8 mouse cellular contexts compared by ENCODE assay signal in the genomic region with DNA sequence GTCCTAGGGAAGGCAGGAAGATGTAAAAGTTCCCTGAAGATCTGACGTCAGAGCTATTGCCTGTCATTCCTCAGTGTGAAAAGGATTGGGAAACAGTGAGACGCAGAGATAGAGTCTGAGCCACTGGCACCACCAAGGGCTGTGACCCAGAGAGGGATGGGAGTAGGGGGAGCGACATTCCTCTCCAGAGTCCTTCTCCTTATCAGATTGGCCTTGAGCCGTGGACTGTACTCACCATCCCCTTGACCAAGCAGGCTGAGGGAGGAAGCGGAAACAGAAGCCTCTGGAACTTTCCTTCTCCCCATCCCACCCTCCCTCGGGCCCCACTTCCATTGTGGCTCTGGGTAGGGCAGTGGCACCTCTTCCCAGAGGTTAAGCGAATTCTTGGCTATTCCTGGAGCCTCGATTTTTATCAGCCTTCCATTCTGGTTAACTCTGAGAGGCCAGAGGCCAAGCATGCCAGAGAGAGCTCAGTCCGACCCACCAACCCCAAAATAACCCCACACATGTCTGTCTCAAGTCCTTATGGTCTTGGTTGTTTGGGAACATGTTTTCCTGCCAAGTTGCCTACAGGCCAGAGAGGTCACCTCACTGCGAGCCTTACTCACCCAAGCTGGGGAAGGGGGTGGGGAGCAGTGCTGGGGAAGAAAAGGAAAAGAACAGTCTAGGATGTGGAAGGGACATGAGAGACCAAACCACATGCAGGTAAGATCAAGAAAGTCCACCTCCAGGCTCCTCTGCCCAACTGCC. TPM values are rescaled to one million over a fixed set of nuclear protein-coding genes. Genes with fewer than 3 reads are reported as not detected.
DNase-seq lines count a peak whose midpoint lies in the region; ATAC-seq and TF ChIP-seq lines count a peak whose summit lies in the region.

No protein-coding gene starts in this region.

- no peaks in the 10 kb centered on the region for H3K27me3 ChIP-seq in heart, postnatal 0 days (ENCODE audit: control insufficient read depth, insufficient read depth, low read length)
- no peaks in the 10 kb centered on the region for H3K27me3 ChIP-seq in forebrain, embryonic 16.5 days (replicated peaks; ENCODE audit: control insufficient read depth, insufficient read depth, low read length)

- peaks cover 68% of the 10 kb centered on the region for H3K4me1 ChIP-seq in heart, postnatal 0 days (ENCODE audit: control insufficient read depth, insufficient read depth)
- peaks cover 10% of the 10 kb centered on the region; the same call in 1 of the 2 replicates for H3K4me1 ChIP-seq in forebrain, embryonic 16.5 days (replicated peaks; ENCODE audit: control insufficient read depth, insufficient read depth, low read length)

- WGBS in heart, postnatal 0 days, result 7% methylated on average over 10 of the region's 10 CpGs
- WGBS in forebrain, embryonic 16.5 days, result 79% methylated on average over 10 of the region's 10 CpGs

- no peak overlapping the region for H3K9ac ChIP-seq in heart, postnatal 0 days (replicated peaks; ENCODE audit: low read depth, low read length)
- H3K9ac ChIP-seq in forebrain, embryonic 16.5 days (replicated peaks; ENCODE audit: low read depth, low read length), result no peak overlapping the region

- H3K4me3 ChIP-seq in heart, postnatal 0 days (ENCODE audit: low read depth, low read length), result no peak overlapping the region
- H3K4me3 ChIP-seq in forebrain, embryonic 16.5 days (replicated peaks; ENCODE audit: low read length), result no peak overlapping the region

- H3K9me3 ChIP-seq in heart, postnatal 0 days (replicated peaks; ENCODE audit: control insufficient read depth, low read length), result no peaks in the 10 kb centered on the region
- H3K9me3 ChIP-seq in forebrain, embryonic 16.5 days (ENCODE audit: control insufficient read depth, low read length), result no peaks in the 10 kb centered on the region

- no peaks in the 10 kb centered on the region for H3K36me3 ChIP-seq in heart, postnatal 0 days (replicated peaks; ENCODE audit: control insufficient read depth, insufficient read depth, low read length)
- H3K36me3 ChIP-seq in forebrain, embryonic 16.5 days (ENCODE audit: control insufficient read depth, insufficient read depth), result no peaks in the 10 kb centered on the region

- peak overlapping the region; percentile 80 for H3K27ac ChIP-seq in heart, postnatal 0 days (ENCODE audit: low read depth)
- no peak overlapping the region for H3K27ac ChIP-seq in forebrain, embryonic 16.5 days (ENCODE audit: low read length)

- intact Hi-C loops in gastrocnemius, postnatal 36 days (cut with DNase I), result no loop called here

- DNase-seq in gastrocnemius, postnatal 25 days, result peak; percentile 26
- no peak for DNase-seq in gastrocnemius, postnatal 36 days
- peak; percentile 87 for DNase-seq in heart, postnatal 0 days (ENCODE audit: low spot score)
- peak; percentile 76 to 92 for DNase-seq in kidney, postnatal 25 days
- peak; percentile 83 to 90 for DNase-seq in lung, postnatal 4 days
- DNase-seq in ovary, postnatal 14 days (ENCODE audit: low spot score), result no peak
- DNase-seq in right cerebral cortex, postnatal 4 days, result no peak

- ATAC-seq in heart, postnatal 0 days (ENCODE audit: insufficient read depth, low read depth), result peak; percentile 91
- ATAC-seq in forebrain, embryonic 16.5 days, result no peak

- TF ChIP-seq EP300 in heart, postnatal 0 days (IDR thresholded peaks at IDR 0.05; ENCODE audit: low read depth), result peak; percentile 75; the same call in 1 of the 2 replicates

- no peak for TF ChIP-seq CTCF in heart, postnatal 0 days (IDR thresholded peaks at IDR 0.05; ENCODE audit: low read depth)

- peak overlapping the region; percentile 28 for H3K4me2 ChIP-seq in heart, postnatal 0 days (ENCODE audit: low read depth, low read length)
- H3K4me2 ChIP-seq in forebrain, embryonic 16.5 days (ENCODE audit: low read length), result no peak overlapping the region

RNA-seq across cellular contexts. Expression of a gene that starts 19.0 kb away (rescaled TPM):
- 10 to 100 TPM; 48.6 to 56.6 TPM for total RNA-seq in gastrocnemius, postnatal 25 days (2021)
- 10 to 100 TPM; 34.7 to 39.3 TPM for total RNA-seq in gastrocnemius, postnatal 36 days (2021)
- 332 and 368 TPM in 2 replicates for total RNA-seq in heart, postnatal 0 days (2014; rRNA removed; ENCODE audit: low replicate concordance)
- 84.7 and 105 TPM in 2 replicates for polyA plus RNA-seq in heart, postnatal 0 days (2015; fragmentation: Nextera tagmentation; extraction: Ambion mirVana)
- 56.6 and 57.4 TPM in 2 replicates for polyA plus RNA-seq in forebrain, embryonic 16.5 days (2015; fragmentation: Nextera tagmentation; extraction: Ambion mirVana)

Comparison
In these comparisons a context has a peak if more than half of its experiments do, and no peak if none do; other contexts are left out.
1. DNase-seq: peak in gastrocnemius, postnatal 25 days (single experiment), heart, postnatal 0 days (single experiment), kidney, postnatal 25 days (2 of 2) and lung, postnatal 4 days (2 of 2); none in gastrocnemius, postnatal 36 days (0 of 2), ovary, postnatal 14 days (single experiment) and right cerebral cortex, postnatal 4 days (single experiment).